Mouse (Mus musculus): ENCODE measurements around the gene Mief2.

DNA sequence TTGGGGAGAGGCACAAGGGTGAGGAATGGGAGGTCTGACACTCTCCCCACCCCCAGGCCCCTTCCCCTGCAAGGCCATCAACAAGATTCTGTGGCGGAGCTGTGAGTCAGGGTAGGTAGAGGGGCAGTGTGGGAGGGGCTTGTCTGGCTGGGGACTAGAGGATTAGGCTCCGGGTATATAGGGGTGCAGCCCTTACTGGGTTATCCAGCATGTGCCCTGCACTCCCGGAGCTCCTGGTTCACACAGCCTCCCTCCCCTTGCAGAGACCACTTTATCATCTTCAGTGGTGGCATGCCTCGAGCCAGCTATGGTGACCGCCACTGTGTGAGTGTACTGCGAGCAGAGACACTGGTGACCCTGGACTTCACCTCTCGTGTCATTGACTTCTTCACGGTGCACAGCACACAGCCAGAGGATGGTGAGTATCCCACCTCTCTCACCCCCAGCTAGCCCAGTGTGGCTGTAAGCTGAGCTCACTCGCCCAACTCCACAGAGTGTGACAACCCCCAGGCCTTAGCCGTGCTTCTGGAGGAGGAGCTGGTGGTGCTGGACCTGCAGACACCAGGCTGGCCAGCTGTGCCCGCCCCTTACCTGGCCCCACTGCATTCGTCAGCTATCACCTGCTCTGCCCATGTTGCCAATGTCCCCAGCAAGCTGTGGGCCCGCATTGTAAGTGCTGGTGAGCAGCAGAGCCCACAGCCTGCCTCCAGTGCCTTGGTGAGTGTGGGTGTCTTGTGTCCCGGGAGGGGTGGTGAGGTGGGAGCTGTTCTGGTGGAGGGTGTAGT, 21.3 kb upstream of the Mief2 start:
- no peak for TF ChIP-seq GATA1 (IDR thresholded peaks at IDR 0.05; ENCODE audit: borderline replicate concordance, low read length)
- no peak for TF ChIP-seq FLI1 (IDR thresholded peaks at IDR 0.05; ENCODE audit: low read length)

Data from megakaryocyte, embryonic 14.5 days (primary cell).